Mouse (Mus musculus) kidney, embryonic 16.5 days (tissue): ENCODE measurements around the gene Adh6a. TPM values are rescaled to one million over a fixed set of nuclear protein-coding genes. Genes with fewer than 3 reads are reported as not detected.

Experiments
- ATAC-seq: fragments of 200-750 bp; cut with Nextera tagmentation; 2 replicates; pipeline ENCODE4 v1.8.0; 2017; ENCODE audit warnings: moderate TSS enrichment; ENCODE audit not compliant: low FRiP score, low TSS enrichment
- H3K27ac ChIP-seq: fragments of 300-500 bp; sonication (generic); 2 replicates; pipeline ENCODE4 v1.5.1; 2014; ENCODE audit warnings: low read length
- H3K27me3 ChIP-seq: fragments of 300-500 bp; sonication (generic); 2 replicates; pipeline ENCODE4 v1.6.1; 2014; ENCODE audit warnings: low read length, control low read depth, mixed read lengths; ENCODE audit not compliant: insufficient read depth
- H3K36me3 ChIP-seq: fragments of 300-500 bp; sonication (generic); 2 replicates; pipeline ENCODE4 v1.6.1; 2014; ENCODE audit warnings: low read length, control low read depth, mixed read lengths; ENCODE audit not compliant: insufficient read depth
- H3K4me1 ChIP-seq: fragments of 300-500 bp; sonication (generic); 2 replicates; pipeline ENCODE4 v1.6.1; 2014; ENCODE audit warnings: low read length, control low read depth, mixed read lengths; ENCODE audit not compliant: insufficient read depth
- H3K4me2 ChIP-seq: fragments of 300-500 bp; sonication (generic); replicated peaks from 2 replicates; pipeline ENCODE4 v1.6.1; 2014; ENCODE audit warnings: low read depth, low read length
- H3K4me3 ChIP-seq: fragments of 300-500 bp; sonication (generic); 2 replicates; pipeline ENCODE4 v1.5.1; 2014; ENCODE audit warnings: mild to moderate bottlenecking, low read length
- H3K9ac ChIP-seq: fragments of 300-500 bp; sonication (generic); replicated peaks from 2 replicates; pipeline ENCODE4 v1.6.1; 2014; ENCODE audit warnings: low read length
- H3K9me3 ChIP-seq: fragments of 300-500 bp; sonication (generic); 2 replicates; pipeline ENCODE4 v1.6.1; 2016; ENCODE audit warnings: low read length, control low read depth
- WGBS: fragments of 180-500 bp; shearing (Covaris S2); extraction: QIAGEN DNeasy Blood & Tissue Kit; methylation state at CpG from one replicate; pipeline ENCODE4 v1.1.7; 2014; 5-methylcytosine and 5-hydroxymethylcytosine counted together
- polyA plus RNA-seq: library from polyadenylated mRNA; unstranded; fragments of >200 nt; fragmentation: Nextera tagmentation; extraction: Ambion mirVana; gene quantifications from 2 replicates; pipeline ENCODE4 v1.2.1, GENCODE M21; 2015

Adh6a gene
- polyA plus RNA-seq, 1 experiment from 2014 or later: not detected

DNA sequence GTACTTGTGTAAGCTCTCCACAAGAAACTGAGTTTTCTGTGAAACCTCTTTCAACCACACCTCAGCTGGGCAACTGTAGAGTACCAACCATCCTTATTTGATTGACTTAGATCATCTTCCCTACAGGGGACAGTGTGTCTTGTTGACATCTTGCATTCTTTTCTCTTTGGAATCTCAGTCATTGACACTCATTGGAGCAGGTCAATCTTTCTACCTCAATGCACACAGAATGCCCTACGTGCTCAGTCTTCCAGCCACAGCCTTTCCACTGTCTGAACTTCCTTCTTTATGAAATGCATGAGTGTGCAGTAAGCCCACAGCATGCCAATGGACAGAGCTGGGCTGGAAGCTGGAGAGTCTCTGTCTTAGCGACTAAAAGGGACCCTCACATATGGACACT is 22.4 kb upstream of the Adh6a start:
- H3K4me3 ChIP-seq: no peak overlapping the region
- H3K4me2 ChIP-seq: no peak overlapping the region
- no peaks in the 10 kb centered on the region for H3K27me3 ChIP-seq
- H3K4me1 ChIP-seq: peaks cover 6% of the 10 kb centered on the region
- no peaks in the 10 kb centered on the region for H3K9me3 ChIP-seq
- H3K27ac ChIP-seq: no peak overlapping the region
- H3K9ac ChIP-seq: no peak overlapping the region
- 56% methylated on average over 2 of the region's 2 CpGs for WGBS
- no peaks in the 10 kb centered on the region for H3K36me3 ChIP-seq
- peak; percentile 85 for ATAC-seq

DNA sequence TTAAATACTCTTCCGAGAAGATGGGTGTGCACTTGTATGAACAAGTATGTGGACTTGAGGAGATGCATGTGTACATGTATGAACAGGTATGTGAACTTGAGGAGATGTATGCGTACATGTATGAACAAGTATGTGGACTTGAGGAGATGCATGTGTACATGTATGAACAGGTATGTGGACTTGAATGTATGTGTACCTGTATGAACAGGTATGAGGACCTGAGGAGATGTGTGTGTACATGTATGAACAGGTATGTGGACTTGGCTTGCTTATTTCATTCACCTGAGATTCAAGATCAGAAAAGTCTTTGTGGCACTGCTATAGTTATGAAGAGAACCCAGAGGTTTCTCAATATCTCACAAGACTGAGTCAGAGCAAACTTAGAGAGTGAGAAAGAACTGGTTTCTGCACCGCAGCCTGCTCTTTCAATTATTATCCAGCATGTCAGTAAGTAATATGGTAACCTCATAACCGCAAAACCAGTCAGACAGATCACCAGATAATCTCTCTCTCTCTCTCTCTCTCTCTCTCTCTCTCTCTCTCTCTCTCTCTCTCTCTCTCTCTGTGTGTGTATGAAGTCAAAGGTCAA is 21.5 kb upstream of the Adh6a start:
- H3K27ac ChIP-seq: peak overlapping the region; percentile 61; the same call in 1 of the 2 replicates
- H3K4me1 ChIP-seq: peaks cover 6% of the 10 kb centered on the region
- no peak overlapping the region for H3K4me3 ChIP-seq
- no peak overlapping the region for H3K9ac ChIP-seq
- WGBS: 87% methylated on average over 4 of the region's 4 CpGs
- H3K4me2 ChIP-seq: no peak overlapping the region
- no peaks in the 10 kb centered on the region for H3K27me3 ChIP-seq
- ATAC-seq: no peak
- no peaks in the 10 kb centered on the region for H3K9me3 ChIP-seq
- no peaks in the 10 kb centered on the region for H3K36me3 ChIP-seq

DNA sequence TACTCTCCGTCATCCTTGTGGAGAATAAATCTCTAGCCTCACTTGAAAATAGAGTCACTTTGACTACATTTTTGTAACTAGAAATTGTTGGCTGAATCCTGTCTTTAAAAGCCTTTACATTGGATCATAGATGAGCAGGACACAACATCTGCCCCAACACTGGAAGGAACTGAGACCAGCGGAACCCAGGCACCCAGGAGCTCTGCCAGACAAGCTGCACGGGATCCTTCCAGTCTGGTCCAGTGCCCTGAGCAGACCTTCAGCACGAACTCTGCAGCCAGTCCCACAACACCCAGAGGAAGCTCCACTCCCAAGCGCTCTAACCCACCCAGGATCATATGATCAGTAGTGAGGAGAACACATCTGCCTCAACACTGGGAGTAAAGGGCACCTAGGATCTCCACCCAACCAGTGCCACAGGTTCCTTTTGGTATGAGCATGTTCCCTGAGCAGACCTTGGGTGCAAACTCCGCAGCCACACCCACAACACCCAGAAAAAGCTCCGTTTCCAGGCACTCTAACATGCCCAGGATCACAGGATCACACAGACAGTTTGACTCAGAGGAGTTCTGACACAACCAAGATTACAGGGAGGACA is 19.7 kb upstream of the Adh6a start:
- H3K4me2 ChIP-seq: no peak overlapping the region
- 92% methylated on average over 7 of the region's 7 CpGs for WGBS
- H3K27ac ChIP-seq: no peak overlapping the region
- no peaks in the 10 kb centered on the region for H3K36me3 ChIP-seq
- H3K4me1 ChIP-seq: peaks cover 6% of the 10 kb centered on the region
- peaks cover 11% of the 10 kb centered on the region for H3K9me3 ChIP-seq
- H3K4me3 ChIP-seq: no peak overlapping the region
- no peak overlapping the region for H3K9ac ChIP-seq
- no peaks in the 10 kb centered on the region for H3K27me3 ChIP-seq
- ATAC-seq: no peak

DNA sequence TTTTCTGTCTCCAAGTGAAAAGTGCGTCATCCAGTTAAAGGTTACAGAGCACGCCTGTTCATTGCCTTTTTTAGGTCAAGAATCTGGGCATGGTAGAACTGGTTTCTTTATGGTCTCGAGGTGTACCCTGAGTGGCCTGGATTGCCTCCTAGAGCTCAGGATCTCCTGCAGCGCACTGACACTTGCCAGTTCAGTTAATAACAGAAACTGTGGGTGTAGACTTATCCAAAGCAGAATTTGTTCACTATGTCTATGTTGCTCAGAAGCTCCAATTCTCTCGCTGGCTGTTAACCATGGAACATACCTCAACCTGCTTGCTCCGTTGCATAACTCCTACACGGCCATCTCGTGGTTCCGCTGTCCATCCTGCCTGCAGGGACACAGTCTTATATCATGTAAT is 13.0 kb upstream of the Adh6a start:
- Histone ChIP-seq H3K27ac (no peak overlapping the region), H3K4me2 (no peak overlapping the region), H3K4me3 (no peak overlapping the region), H3K9ac (no peak overlapping the region), H3K9me3 (peaks cover 16% of the 10 kb centered on the region), H3K27me3 (no peaks in the 10 kb centered on the region), H3K4me1 (peaks cover 23% of the 10 kb centered on the region), H3K36me3 (no peaks in the 10 kb centered on the region)
- 90% methylated on average over 9 of the region's 9 CpGs for WGBS
- ATAC-seq: no peak

- peaks cover 32% of the 10 kb centered on the region for H3K4me1 ChIP-seq
- peak; percentile 64; the same call in 1 of the 2 replicates for ATAC-seq
- H3K9ac ChIP-seq: no peak overlapping the region
- 34% methylated on average over 4 of the region's 4 CpGs for WGBS
- no peak overlapping the region for H3K27ac ChIP-seq
- H3K36me3 ChIP-seq: no peaks in the 10 kb centered on the region
- H3K9me3 ChIP-seq: peaks cover 12% of the 10 kb centered on the region
- no peaks in the 10 kb centered on the region for H3K27me3 ChIP-seq
- no peak overlapping the region for H3K4me2 ChIP-seq
- no peak overlapping the region for H3K4me3 ChIP-seq
Measured at GRCm38 (mm10) chr3:138302676-138303075, 10.4 kb upstream of the Adh6a start.

DNA sequence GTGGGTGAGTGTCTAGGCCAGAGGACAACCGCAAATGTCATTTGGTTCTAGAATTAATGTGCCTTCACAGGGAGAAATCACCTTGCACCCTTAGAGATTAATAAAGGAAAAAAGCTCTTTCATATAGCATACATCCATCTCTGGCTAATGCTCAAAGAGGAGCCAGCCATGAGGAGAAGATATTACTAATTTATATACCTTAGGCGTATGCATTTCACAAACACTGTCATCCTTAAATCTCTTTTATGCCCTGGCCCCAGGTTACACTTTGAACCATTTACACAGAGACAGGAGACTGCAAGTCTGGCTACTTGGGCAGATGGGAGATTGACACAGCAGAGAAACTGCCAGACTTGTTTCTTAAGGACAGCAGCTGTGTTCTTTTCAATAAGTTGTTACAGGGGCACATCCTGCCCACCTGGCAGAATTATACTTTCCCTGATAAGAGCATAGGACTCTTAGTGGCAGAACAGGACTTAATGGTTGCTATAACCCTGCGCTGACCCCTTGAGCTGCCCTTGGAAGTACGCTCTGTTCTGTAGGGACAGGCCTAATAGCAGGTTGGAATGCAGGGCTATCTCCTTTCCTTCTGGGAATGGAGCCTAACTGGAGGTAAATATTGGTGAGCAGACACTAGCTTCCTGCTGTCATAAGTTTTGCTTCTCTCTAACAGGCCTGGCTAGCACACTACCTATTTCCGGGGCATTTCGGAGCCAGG is 9.2 kb upstream of the Adh6a start:
- Histone ChIP-seq H3K27ac (peak overlapping the region; percentile 56; the same call in 1 of the 2 replicates), H3K4me3 (no peak overlapping the region), H3K27me3 (no peaks in the 10 kb centered on the region), H3K4me2 (no peak overlapping the region), H3K9me3 (no peaks in the 10 kb centered on the region; the same call in 1 of the 2 replicates), H3K36me3 (no peaks in the 10 kb centered on the region), H3K4me1 (peaks cover 32% of the 10 kb centered on the region), H3K9ac (no peak overlapping the region)
- ATAC-seq: no peak
- WGBS: 43% methylated on average over 6 of the region's 6 CpGs

DNA sequence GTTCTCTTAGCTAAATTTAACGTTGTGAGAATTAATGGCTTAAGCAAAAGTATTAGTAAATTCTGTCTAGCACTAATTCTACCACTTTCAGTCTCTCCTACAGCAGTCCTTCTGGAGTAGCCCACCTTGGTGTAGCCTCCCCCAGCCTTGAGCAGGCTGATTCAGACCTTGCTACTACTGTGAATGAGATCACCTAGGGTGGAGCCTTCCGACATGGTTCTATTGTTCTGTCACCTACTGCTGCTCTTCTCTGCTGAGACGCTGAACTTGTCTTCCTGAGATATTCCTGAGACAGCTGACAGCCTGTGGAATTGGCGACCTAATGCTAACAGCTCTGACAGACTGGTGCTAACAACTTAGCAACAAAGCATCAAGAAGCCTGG is 8.6 kb upstream of the Adh6a start:
- WGBS: 41% methylated on average over 4 of the region's 4 CpGs
- ATAC-seq: no peak
- H3K9me3 ChIP-seq: no peaks in the 10 kb centered on the region
- H3K4me3 ChIP-seq: no peak overlapping the region
- H3K27me3 ChIP-seq: no peaks in the 10 kb centered on the region
- no peak overlapping the region for H3K4me2 ChIP-seq
- H3K36me3 ChIP-seq: no peaks in the 10 kb centered on the region
- no peak overlapping the region for H3K9ac ChIP-seq
- peaks cover 32% of the 10 kb centered on the region for H3K4me1 ChIP-seq
- H3K27ac ChIP-seq: no peak overlapping the region; the same call in 1 of the 2 replicates

GRCm38 (mm10) chr3:138305486-138306289 is 7.4 kb upstream of the Adh6a start:
- 60% methylated on average over 10 of the region's 10 CpGs for WGBS
- no peak for ATAC-seq
- Histone ChIP-seq H3K4me1 (peaks cover 32% of the 10 kb centered on the region), H3K27ac (peak overlapping the region; percentile 40), H3K4me2 (no peak overlapping the region), H3K4me3 (no peak overlapping the region), H3K9me3 (no peaks in the 10 kb centered on the region), H3K27me3 (no peaks in the 10 kb centered on the region), H3K9ac (no peak overlapping the region), H3K36me3 (no peaks in the 10 kb centered on the region)

GRCm38 (mm10) chr3:138306290-138306683 is 6.8 kb upstream of the Adh6a start:
- peak overlapping the region; percentile 40 for H3K27ac ChIP-seq
- no peaks in the 10 kb centered on the region for H3K9me3 ChIP-seq
- peaks cover 32% of the 10 kb centered on the region for H3K4me1 ChIP-seq
- H3K4me2 ChIP-seq: no peak overlapping the region
- WGBS: 32% methylated on average over 8 of the region's 8 CpGs
- no peaks in the 10 kb centered on the region for H3K36me3 ChIP-seq
- no peaks in the 10 kb centered on the region for H3K27me3 ChIP-seq
- no peak overlapping the region for H3K9ac ChIP-seq
- ATAC-seq: peak; percentile 66
- no peak overlapping the region for H3K4me3 ChIP-seq
